ENCODE assay signal across 17 mouse cellular contexts in genomic region chr13:111819106-111819505, GRCm38 (mm10). TPM values are rescaled to one million over a fixed set of nuclear protein-coding genes. Genes with fewer than 3 reads are reported as not detected.
DNase-seq lines count a peak whose midpoint lies in the region; ATAC-seq and TF ChIP-seq lines count a peak whose summit lies in the region.
"Had no signal": no experiment of that assay in that cellular context is flagged by ENCODE, and none has a peak within 500 bp of the region (broad histone marks: within the 10 kb centered on the region; RNA-seq: fewer than 3 reads in every experiment).

No protein-coding gene starts in this region.

- no peak for TF ChIP-seq EP300 in liver, postnatal 0 days (IDR thresholded peaks at IDR 0.05; ENCODE audit: low read depth)

- TF ChIP-seq CTCF in liver, postnatal 0 days (IDR thresholded peaks at IDR 0.05; ENCODE audit: low read depth): no peak

- no peak overlapping the region for H3K4me3 ChIP-seq in liver, postnatal 0 days (ENCODE audit: low read depth, low read length)
- no peak overlapping the region for H3K4me3 ChIP-seq in liver, embryonic 12.5 days
- no peak overlapping the region for H3K4me3 ChIP-seq in hindbrain, embryonic 13.5 days
- H3K4me3 ChIP-seq: embryonic facial prominence, embryonic 13.5 days; forebrain, embryonic 12.5 days; heart, adult 2 months; hindbrain, embryonic 10.5 days; hindbrain, embryonic 15.5 days had no signal

- H3K27ac ChIP-seq in liver, postnatal 0 days (ENCODE audit: low read depth): no peak overlapping the region
- H3K27ac ChIP-seq in liver, embryonic 12.5 days: no peak overlapping the region
- H3K27ac ChIP-seq in hindbrain, embryonic 13.5 days: no peak overlapping the region
- H3K27ac ChIP-seq: embryonic facial prominence, embryonic 13.5 days; forebrain, embryonic 12.5 days; heart, adult 2 months; hindbrain, embryonic 10.5 days; hindbrain, embryonic 15.5 days had no signal

- H3K4me1 ChIP-seq in liver, postnatal 0 days (ENCODE audit: insufficient read depth): peaks cover 26% of the 10 kb centered on the region
- peaks cover 31% of the 10 kb centered on the region for H3K4me1 ChIP-seq in liver, embryonic 12.5 days
- H3K4me1 ChIP-seq in hindbrain, embryonic 13.5 days (replicated peaks): no peaks in the 10 kb centered on the region
- H3K4me1 ChIP-seq: embryonic facial prominence, embryonic 13.5 days; forebrain, embryonic 12.5 days; hindbrain, embryonic 15.5 days had no signal

- no peaks in the 10 kb centered on the region for H3K27me3 ChIP-seq in liver, postnatal 0 days (ENCODE audit: insufficient read depth, low read length)
- no peaks in the 10 kb centered on the region for H3K27me3 ChIP-seq in liver, embryonic 12.5 days (replicated peaks)
- H3K27me3 ChIP-seq in hindbrain, embryonic 13.5 days: no peaks in the 10 kb centered on the region
- H3K27me3 ChIP-seq: embryonic facial prominence, embryonic 13.5 days; hindbrain, embryonic 15.5 days had no signal

- no peak overlapping the region for H3K9ac ChIP-seq in liver, postnatal 0 days (replicated peaks)
- H3K9ac ChIP-seq in liver, embryonic 12.5 days: no peak overlapping the region
- no peak overlapping the region for H3K9ac ChIP-seq in hindbrain, embryonic 13.5 days
- H3K9ac ChIP-seq: embryonic facial prominence, embryonic 13.5 days; forebrain, embryonic 12.5 days; hindbrain, embryonic 15.5 days had no signal

- no peaks in the 10 kb centered on the region for H3K36me3 ChIP-seq in liver, postnatal 0 days (replicated peaks; ENCODE audit: insufficient read depth, low read length)
- H3K36me3 ChIP-seq in liver, embryonic 12.5 days: no peaks in the 10 kb centered on the region
- no peaks in the 10 kb centered on the region for H3K36me3 ChIP-seq in hindbrain, embryonic 13.5 days
- H3K36me3 ChIP-seq: embryonic facial prominence, embryonic 13.5 days; forebrain, embryonic 12.5 days; hindbrain, embryonic 10.5 days; hindbrain, embryonic 15.5 days had no signal

- H3K4me2 ChIP-seq in liver, postnatal 0 days (ENCODE audit: low read depth, low read length): no peak overlapping the region
- H3K4me2 ChIP-seq in liver, embryonic 12.5 days: no peak overlapping the region
- no peak overlapping the region for H3K4me2 ChIP-seq in hindbrain, embryonic 13.5 days
- H3K4me2 ChIP-seq: embryonic facial prominence, embryonic 13.5 days; forebrain, embryonic 12.5 days; heart, embryonic 11.5 days; hindbrain, embryonic 15.5 days had no signal

- peaks cover 2% of the 10 kb centered on the region; the same call in 1 of the 2 replicates for H3K9me3 ChIP-seq in liver, postnatal 0 days (ENCODE audit: low read length)
- H3K9me3 ChIP-seq in liver, embryonic 12.5 days (replicated peaks): peaks cover 4% of the 10 kb centered on the region
- H3K9me3 ChIP-seq in hindbrain, embryonic 13.5 days: no peaks in the 10 kb centered on the region
- H3K9me3 ChIP-seq: forebrain, embryonic 12.5 days; hindbrain, embryonic 15.5 days had no signal

- DNase-seq in cerebellum, postnatal 10 days: peak; percentile 31 to 38
- no peak for DNase-seq in cerebellum, adult 8-10 months
- peak; percentile 33 for DNase-seq in liver, postnatal 0 days
- DNase-seq in adrenal gland, postnatal 25 days: peak; percentile 56
- DNase-seq: cerebellum, adult 2 months; cerebellum, postnatal 36 days; gastrocnemius, postnatal 10 days; heart, adult 2 months; kidney, adult 11 months had no signal

- no peak for ATAC-seq in liver, postnatal 0 days
- ATAC-seq in liver, embryonic 12.5 days: no peak
- ATAC-seq in hindbrain, embryonic 13.5 days (ENCODE audit: low FRiP score): no peak
- ATAC-seq: forebrain, embryonic 16.5 days had no signal

- 75% methylated on average over 4 of the region's 4 CpGs for WGBS in liver, postnatal 0 days (ENCODE audit: insufficient replicate concordance)
- 89% methylated on average over 4 of the region's 4 CpGs for WGBS in liver, embryonic 12.5 days (ENCODE audit: insufficient replicate concordance)
- 85% methylated on average over 4 of the region's 4 CpGs for WGBS in hindbrain, embryonic 13.5 days

RNA-seq across cellular contexts. Expression of gene Map3k1, which starts 10.3 kb away (rescaled TPM):
- 10.8 and 11.5 TPM in 2 replicates for polyA plus RNA-seq in liver, postnatal 0 days (2015; fragmentation: Nextera tagmentation; extraction: Ambion mirVana)
- polyA plus RNA-seq in liver, embryonic 12.5 days (2016; fragmentation: Nextera tagmentation; extraction: Ambion mirVana): 16.8 and 17.0 TPM in 2 replicates
- 60.6 and 62.2 TPM in 2 replicates for total RNA-seq in adrenal gland, postnatal 25 days (2021)
- polyA plus RNA-seq in hindbrain, embryonic 13.5 days (2015; fragmentation: Nextera tagmentation; extraction: Ambion mirVana): 12.0 and 13.2 TPM in 2 replicates
